Mouse (Mus musculus): ENCODE results near the gene Chrna9. TPM values are rescaled to one million over a fixed set of nuclear protein-coding genes. Genes with fewer than 3 reads are reported as not detected.
A peak's percentile ranks its signal among the peaks of the same experiment; 100 is the strongest.

The Chrna9 gene
- total and polyA plus RNA-seq, 3 experiments, result 0.16 TPM; not detected in 2

DNA sequence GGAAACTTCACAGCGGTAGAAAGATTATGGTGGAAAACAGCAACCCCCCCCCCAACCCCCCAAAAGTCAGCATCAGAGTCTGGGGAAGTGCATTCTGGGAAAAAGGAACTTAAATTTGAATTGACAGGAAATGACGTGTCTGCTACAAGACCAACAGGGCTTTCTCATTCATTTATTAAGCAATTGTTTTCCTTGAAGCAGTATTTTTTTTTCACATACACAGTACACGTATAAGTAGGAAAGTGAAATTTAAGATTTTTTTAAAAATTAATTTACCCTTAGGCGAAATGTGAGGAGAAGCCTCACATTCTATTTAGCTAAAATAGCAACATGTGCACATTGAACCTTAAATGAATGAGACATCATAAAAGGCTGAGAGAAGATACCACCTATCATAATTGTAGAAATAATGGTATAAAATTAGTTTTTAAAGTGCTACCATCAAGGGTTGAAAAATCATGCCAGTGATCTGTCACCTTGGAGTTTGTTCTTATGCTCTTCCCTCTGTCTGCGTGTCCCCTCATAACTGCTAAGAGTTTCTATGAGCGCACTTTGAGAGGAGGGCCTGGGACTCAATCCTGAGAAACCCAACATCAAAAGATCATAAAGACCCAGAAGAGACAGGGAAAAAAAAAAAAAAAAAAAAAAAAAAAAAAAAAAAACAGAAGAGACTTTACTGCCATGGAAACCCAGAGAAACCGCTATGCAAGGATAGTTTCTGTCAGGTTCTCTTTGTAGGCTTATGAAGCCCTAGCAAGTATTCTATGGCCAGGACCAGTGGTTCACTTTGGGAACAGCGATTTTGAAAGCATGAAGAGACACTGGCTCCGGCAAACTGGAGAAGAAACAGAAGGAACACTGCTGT lies 21.7 kb downstream of the Chrna9 start:
- TF ChIP-seq CTCF (IDR thresholded peaks at IDR 0.05; ENCODE audit: low read depth, low read length) (no peak), TAL1 (conservative IDR thresholded peaks at IDR 0.05; ENCODE audit: low read depth, low read length) (no peak), GATA1 (IDR thresholded peaks at IDR 0.05; ENCODE audit: borderline replicate concordance, low read length) (no peak), GATA2 (IDR thresholded peaks at IDR 0.05; ENCODE audit: borderline replicate concordance, low read depth, low read length) (no peak), POLR2AphosphoS5 (IDR thresholded peaks at IDR 0.05; ENCODE audit: insufficient replicate concordance, low read depth, low read length) (no peak)
- ATAC-seq (ENCODE audit: extremely low read depth, insufficient number of reproducible peaks, low FRiP score, poor library complexity, severe bottlenecking) (no peak), DNase-seq (ENCODE audit: low spot score) (no peak)
- no peak overlapping the region; the same call in 1 of the 2 replicates for H3K4me3 ChIP-seq (ENCODE audit: low read depth, low read length)
- H3K4me1 ChIP-seq (ENCODE audit: insufficient read depth, low read depth, low read length), result peaks cover 28% of the 10 kb centered on the region
- H3K27me3 ChIP-seq (ENCODE audit: insufficient read depth, low read length), result peaks cover 7% of the 10 kb centered on the region; the same call in 1 of the 2 replicates
- H3K36me3 ChIP-seq (replicated peaks), result no peaks in the 10 kb centered on the region
- H3K9me3 ChIP-seq (replicated peaks), result no peaks in the 10 kb centered on the region

DNA sequence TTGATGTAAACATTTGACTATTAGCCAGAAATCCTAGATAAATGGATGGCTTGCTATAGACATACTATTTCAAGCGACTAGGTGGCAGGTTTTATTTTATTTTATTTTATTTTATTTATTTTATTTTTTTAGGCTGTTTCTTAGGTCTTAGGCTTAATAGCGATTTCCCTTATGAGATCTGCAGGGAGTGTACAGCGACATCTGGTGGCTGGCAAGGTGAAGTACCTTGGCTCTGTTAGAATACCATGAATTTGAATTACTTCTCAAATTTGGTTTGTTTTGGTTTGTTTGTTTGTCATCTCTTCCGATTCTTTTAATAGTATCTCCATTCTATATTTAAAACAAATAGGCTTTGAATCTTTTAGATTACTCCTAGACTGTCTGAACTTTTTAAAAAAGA lies 23.9 kb downstream of the Chrna9 start:
- Histone ChIP-seq H3K4me1 (ENCODE audit: insufficient read depth, low read depth, low read length) (peaks cover 27% of the 10 kb centered on the region), H3K4me3 (ENCODE audit: low read depth, low read length) (no peak overlapping the region), H3K36me3 (replicated peaks) (no peaks in the 10 kb centered on the region), H3K27me3 (ENCODE audit: insufficient read depth, low read length) (peaks cover 19% of the 10 kb centered on the region), H3K9me3 (replicated peaks) (no peaks in the 10 kb centered on the region)
- TF ChIP-seq CTCF (IDR thresholded peaks at IDR 0.05; ENCODE audit: low read depth, low read length) (peak; percentile 62), TAL1 (conservative IDR thresholded peaks at IDR 0.05; ENCODE audit: low read depth, low read length) (no peak)
- ATAC-seq (ENCODE audit: extremely low read depth, insufficient number of reproducible peaks, low FRiP score, poor library complexity, severe bottlenecking) (no peak), DNase-seq (ENCODE audit: low spot score) (peak; percentile 31)

DNA sequence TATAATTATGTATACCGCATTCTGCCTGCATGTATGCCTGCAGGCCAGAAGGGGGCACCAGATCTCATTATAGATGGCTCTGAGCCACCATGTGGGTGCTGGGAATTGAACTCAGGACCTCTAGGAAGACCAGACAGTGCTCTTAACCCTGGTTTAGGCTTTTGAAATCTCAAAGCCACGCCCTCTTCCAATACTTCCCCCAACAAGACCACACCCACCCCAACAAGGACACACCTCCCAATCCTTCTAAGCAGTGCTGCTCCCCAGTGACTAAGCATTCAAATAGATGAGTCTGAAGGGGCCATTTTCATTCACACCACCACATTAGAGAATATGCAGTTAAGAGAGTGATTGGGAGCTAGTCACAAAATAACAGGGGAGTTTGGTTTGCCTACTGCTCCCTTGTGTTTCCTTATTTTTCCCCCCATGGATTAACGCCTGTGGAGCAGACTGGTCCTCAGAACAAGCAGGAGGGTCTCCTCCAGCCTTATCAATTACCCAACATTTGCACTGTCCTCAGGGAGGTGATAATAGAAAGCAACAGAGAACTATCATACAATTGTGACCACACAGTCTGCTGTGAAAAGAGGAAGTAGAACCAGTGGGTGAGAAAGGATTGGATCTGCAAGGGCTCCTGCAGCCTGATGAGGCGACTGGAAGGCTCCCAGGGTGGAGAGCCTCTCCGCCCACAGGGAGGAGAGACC lies 25.3 kb downstream of the Chrna9 start:
- peak; percentile 93 for ATAC-seq (ENCODE audit: extremely low read depth, insufficient number of reproducible peaks, low FRiP score, poor library complexity, severe bottlenecking)
- H3K4me1 ChIP-seq (ENCODE audit: insufficient read depth, low read depth, low read length), result peaks cover 27% of the 10 kb centered on the region
- peak; percentile 59 for DNase-seq (ENCODE audit: low spot score)
- no peaks in the 10 kb centered on the region for H3K36me3 ChIP-seq (replicated peaks)
- no peak overlapping the region for H3K4me3 ChIP-seq (ENCODE audit: low read depth, low read length)
- H3K27me3 ChIP-seq (ENCODE audit: insufficient read depth, low read length), result peaks cover 24% of the 10 kb centered on the region
- no peak for TF ChIP-seq CTCF (IDR thresholded peaks at IDR 0.05; ENCODE audit: low read depth, low read length)
- TF ChIP-seq GATA2 (IDR thresholded peaks at IDR 0.05; ENCODE audit: borderline replicate concordance, low read depth, low read length), result no peak
- no peak for TF ChIP-seq POLR2AphosphoS5 (IDR thresholded peaks at IDR 0.05; ENCODE audit: insufficient replicate concordance, low read depth, low read length)
- TF ChIP-seq GATA1 (IDR thresholded peaks at IDR 0.05; ENCODE audit: borderline replicate concordance, low read length), result no peak
- no peak for TF ChIP-seq TAL1 (conservative IDR thresholded peaks at IDR 0.05; ENCODE audit: low read depth, low read length)
- H3K9me3 ChIP-seq (replicated peaks), result no peaks in the 10 kb centered on the region

DNA sequence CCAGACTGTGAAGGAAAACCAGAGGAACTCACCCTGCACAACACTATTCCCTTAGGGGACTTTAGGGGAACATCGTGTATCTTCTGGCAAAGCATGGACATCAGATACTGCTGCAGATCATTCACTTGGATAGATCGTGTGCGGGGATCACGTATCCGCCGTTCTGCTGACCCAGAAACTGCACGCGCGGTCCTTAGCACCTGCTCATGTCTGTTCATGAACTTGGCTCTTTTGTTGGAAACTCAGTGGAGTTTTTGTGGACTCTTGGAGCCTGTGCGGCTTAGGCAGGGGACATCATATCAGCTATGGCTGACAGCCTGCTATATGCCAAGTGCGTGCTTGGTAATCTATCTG lies 25.9 kb downstream of the Chrna9 start:
- Histone ChIP-seq H3K27me3 (ENCODE audit: insufficient read depth, low read length) (peaks cover 27% of the 10 kb centered on the region), H3K4me3 (ENCODE audit: low read depth, low read length) (no peak overlapping the region)
- TF ChIP-seq GATA1 (IDR thresholded peaks at IDR 0.05; ENCODE audit: borderline replicate concordance, low read length), result no peak
- no peak for TF ChIP-seq CTCF (IDR thresholded peaks at IDR 0.05; ENCODE audit: low read depth, low read length)
- no peak for TF ChIP-seq POLR2AphosphoS5 (IDR thresholded peaks at IDR 0.05; ENCODE audit: insufficient replicate concordance, low read depth, low read length)
- no peak for TF ChIP-seq GATA2 (IDR thresholded peaks at IDR 0.05; ENCODE audit: borderline replicate concordance, low read depth, low read length)
- no peak for TF ChIP-seq TAL1 (conservative IDR thresholded peaks at IDR 0.05; ENCODE audit: low read depth, low read length)

DNA sequence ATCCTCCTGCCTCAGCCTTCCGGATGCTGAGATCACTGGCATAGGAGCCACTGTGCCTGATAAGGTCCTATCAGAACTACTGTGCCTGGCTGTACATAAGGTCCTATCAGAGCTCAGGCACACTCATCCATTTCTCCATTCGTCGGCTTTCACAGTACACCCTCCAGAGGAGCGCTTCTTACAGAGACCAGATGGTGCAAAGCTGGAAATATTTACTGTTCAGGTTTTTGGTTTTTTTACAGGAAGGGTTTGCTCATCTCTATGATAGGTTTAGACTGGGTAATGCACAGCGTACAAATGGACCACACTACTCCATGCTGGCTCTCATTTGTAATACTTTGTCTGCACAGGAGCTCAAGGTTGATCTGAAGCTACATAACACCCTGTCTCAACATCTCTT lies 28.6 kb downstream of the Chrna9 start:
- ATAC-seq (ENCODE audit: extremely low read depth, insufficient number of reproducible peaks, low FRiP score, poor library complexity, severe bottlenecking), result no peak
- no peak for TF ChIP-seq GATA2 (IDR thresholded peaks at IDR 0.05; ENCODE audit: borderline replicate concordance, low read depth, low read length)
- no peak for TF ChIP-seq TAL1 (conservative IDR thresholded peaks at IDR 0.05; ENCODE audit: low read depth, low read length)
- no peak for TF ChIP-seq GATA1 (IDR thresholded peaks at IDR 0.05; ENCODE audit: borderline replicate concordance, low read length)
- Histone ChIP-seq H3K36me3 (replicated peaks) (no peaks in the 10 kb centered on the region), H3K9me3 (replicated peaks) (no peaks in the 10 kb centered on the region), H3K4me1 (ENCODE audit: insufficient read depth, low read depth, low read length) (peaks cover 20% of the 10 kb centered on the region), H3K27me3 (ENCODE audit: insufficient read depth, low read length) (peaks cover 31% of the 10 kb centered on the region), H3K4me3 (ENCODE audit: low read depth, low read length) (no peak overlapping the region)
- DNase-seq (ENCODE audit: low spot score), result no peak

More for the DNA sequence above, 25.9 kb downstream of the Chrna9 start:
- H3K9me3 ChIP-seq (replicated peaks), result no peaks in the 10 kb centered on the region
- ATAC-seq (ENCODE audit: extremely low read depth, insufficient number of reproducible peaks, low FRiP score, poor library complexity, severe bottlenecking) (no peak), DNase-seq (ENCODE audit: low spot score) (no peak)
- H3K36me3 ChIP-seq (replicated peaks), result no peaks in the 10 kb centered on the region
- peaks cover 23% of the 10 kb centered on the region for H3K4me1 ChIP-seq (ENCODE audit: insufficient read depth, low read depth, low read length)

DNA sequence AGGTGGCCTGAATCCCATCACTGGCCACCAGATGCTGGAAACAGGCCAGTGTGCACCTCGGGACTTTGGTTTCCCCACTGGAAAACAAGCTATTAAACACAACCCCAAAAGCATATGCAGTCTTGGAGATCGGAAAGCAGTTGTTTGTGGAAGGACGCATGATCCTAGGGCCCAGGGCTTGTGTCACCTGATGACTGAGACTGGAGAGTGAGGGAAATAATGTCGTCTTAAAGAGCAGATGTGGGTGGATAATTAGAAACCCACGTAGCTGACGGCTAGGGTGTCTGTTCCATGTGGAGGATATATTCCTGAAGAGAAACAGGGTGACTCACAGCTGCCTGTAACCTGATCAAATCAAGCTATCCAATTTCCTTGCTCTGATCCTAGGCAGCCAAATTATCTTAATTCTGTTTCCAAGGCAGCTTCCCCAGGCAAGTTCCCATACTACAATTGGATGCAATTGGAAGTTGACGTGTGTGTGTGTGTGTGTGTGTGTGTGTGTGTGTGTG lies 31.1 kb downstream of the Chrna9 start:
- Histone ChIP-seq H3K4me3 (ENCODE audit: low read depth, low read length) (no peak overlapping the region), H3K9me3 (replicated peaks) (no peaks in the 10 kb centered on the region), H3K27me3 (ENCODE audit: insufficient read depth, low read length) (peaks cover 37% of the 10 kb centered on the region), H3K4me1 (ENCODE audit: insufficient read depth, low read depth, low read length) (peaks cover 1% of the 10 kb centered on the region; the same call in 1 of the 2 replicates), H3K36me3 (replicated peaks) (no peaks in the 10 kb centered on the region)
- no peak for ATAC-seq (ENCODE audit: extremely low read depth, insufficient number of reproducible peaks, low FRiP score, poor library complexity, severe bottlenecking)
- DNase-seq (ENCODE audit: low spot score), result no peak
- no peak for TF ChIP-seq TAL1 (conservative IDR thresholded peaks at IDR 0.05; ENCODE audit: low read depth, low read length)

All from G1E (cell line).